Mouse (Mus musculus) T-cell, adult 2 months (primary cell): ENCODE measurements around the gene Mid1.
"Not testable (repeated sequence)": the region's sequence is repeated elsewhere in the genome, so short reads cannot be mapped to it uniquely, and the experiment has no call there.

Experiments used
- DNase-seq: peaks from one replicate; pipeline ENCODE4 v3.0.0; 2022; ENCODE audit warnings: low spot score

The Mid1 gene

GRCm38 (mm10) chrX:169971562-169971961 is 286.6 kb downstream of the Mid1 start:
- DNase-seq = not testable (repeated sequence)

DNA sequence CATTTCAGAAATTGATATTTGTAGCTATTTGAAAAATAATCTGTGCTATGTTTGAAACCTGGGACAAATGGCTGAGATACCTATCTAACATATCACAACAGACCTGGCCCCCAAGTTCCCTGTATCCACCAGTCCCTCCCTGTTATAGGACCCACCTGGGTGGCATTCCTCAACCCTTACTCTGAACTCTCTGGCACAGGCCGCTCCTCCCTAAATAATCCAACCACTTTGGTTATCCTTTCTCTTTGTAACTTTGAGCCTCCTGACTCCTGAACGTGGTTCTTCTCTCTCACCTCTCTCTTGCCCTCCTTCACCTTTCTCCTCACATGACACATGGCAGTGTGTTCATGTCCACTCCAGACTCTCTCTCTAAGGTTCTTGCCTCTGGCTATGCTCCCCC is 287.1 kb downstream of the Mid1 start:
- peak; percentile 0 for DNase-seq

GRCm38 (mm10) chrX:169972791-169973494 is 287.9 kb downstream of the Mid1 start:
- DNase-seq = peak; percentile 61

- DNase-seq = peak; percentile 10
Measured at GRCm38 (mm10) chrX:169973806-169974205, 288.8 kb downstream of the Mid1 start.

GRCm38 (mm10) chrX:169974456-169974855 is 289.5 kb downstream of the Mid1 start:
- peak; percentile 1 for DNase-seq

- DNase-seq = not testable (repeated sequence)
Measured at GRCm38 (mm10) chrX:169974974-169975373, 290.0 kb downstream of the Mid1 start.

DNA sequence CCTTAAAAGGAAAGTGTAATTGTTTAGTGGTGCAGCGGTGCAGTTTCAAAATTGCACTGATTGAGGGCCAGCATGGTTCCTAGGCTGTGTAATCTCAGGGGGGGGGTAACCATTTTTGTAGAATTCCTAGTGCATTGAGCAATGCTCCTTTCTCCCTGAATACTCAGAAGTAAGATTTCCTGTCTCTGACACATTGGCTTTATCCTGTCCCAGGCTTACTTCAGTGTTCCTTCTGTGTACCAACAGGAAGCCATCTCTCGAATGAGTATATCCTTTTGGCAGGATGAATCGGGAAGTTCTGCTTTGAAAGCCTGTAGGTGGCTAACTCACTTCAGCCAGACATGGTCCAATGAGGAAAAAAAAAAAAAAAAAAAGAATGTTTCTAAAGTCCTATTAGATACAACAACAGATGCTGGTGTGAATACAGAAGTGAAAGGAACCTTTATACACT is 290.7 kb downstream of the Mid1 start:
- DNase-seq = not testable (repeated sequence)

GRCm38 (mm10) chrX:169976340-169976739 is 291.3 kb downstream of the Mid1 start:
- DNase-seq = not testable (repeated sequence)

GRCm38 (mm10) chrX:169977856-169978435 is 292.9 kb downstream of the Mid1 start:
- DNase-seq = not testable (repeated sequence)

DNA sequence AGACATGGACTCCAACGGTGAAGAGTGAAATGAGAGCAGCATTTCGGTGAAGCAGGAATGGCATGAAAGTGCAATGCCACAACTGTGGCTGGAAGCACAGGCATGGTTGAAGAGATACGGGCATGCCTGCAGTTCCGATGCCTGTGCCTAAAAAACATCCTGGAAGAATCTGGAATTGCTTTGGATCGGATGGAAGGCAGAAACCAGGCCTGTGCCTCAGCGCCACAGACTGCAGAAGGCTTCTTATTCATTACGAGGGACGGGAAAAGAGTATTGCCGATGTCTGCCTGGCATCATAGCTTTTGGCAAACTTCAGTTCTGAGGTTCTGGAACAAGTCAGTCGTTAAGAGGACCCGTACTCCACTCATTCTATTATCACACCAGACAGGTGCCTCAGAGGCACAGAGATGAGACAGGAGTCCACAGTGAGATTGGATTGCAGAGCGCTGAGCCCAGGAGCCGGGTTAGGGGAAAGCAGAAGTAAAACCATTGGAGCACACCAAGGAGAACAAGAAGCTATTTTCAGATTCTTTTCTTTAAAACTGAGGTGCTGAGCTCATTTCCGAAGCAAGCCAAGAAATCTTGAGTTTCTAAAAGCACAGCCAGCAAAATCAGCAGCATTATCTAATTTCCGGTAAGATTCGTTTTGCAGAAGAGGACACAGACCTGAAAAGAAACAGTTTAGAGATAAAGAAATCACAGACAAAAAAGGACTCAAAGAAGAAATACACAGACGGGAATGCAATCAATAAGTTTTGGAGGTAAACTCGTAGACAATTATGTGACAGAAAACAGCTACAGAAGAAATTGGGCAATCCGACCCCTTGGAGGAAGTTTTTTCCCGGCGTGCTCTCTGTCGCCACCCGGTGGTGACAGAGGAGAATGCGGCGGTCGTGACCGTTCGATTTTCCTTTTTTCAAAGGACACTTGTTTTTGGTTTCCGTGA is 293.7 kb downstream of the Mid1 start:
- DNase-seq = peak; percentile 69

- DNase-seq = peak; percentile 0
Measured at GRCm38 (mm10) chrX:169979461-169980202, 294.6 kb downstream of the Mid1 start.

- peak; percentile 0 for DNase-seq
Measured at GRCm38 (mm10) chrX:169980203-169980556, 295.2 kb downstream of the Mid1 start.

- peak; percentile 0 for DNase-seq
Measured at GRCm38 (mm10) chrX:169980809-169981289, 295.9 kb downstream of the Mid1 start.

DNA sequence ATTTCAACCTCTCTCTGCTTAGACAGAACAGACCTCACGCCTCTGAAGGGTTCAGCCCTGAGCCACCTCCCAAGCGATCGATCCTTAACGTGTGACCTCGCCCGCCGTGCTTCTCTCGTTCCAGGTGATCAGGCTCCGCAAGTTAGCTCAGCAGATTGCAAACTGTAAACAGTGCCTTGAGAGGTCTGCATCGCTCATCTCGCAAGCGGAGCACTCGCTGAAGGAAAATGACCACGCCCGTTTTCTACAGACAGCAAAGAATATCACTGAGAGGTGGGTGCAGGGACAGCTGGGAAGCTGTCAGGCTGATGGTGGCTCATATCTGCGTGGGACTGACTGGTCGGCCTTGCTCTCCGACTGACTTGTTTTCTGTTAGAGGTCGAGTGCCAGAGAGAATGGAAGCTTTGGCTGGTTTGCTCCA is 296.8 kb downstream of the Mid1 start:
- DNase-seq = peak; percentile 15

- DNase-seq = peak; percentile 0
Measured at GRCm38 (mm10) chrX:169982606-169983400, 297.8 kb downstream of the Mid1 start.

GRCm38 (mm10) chrX:169983401-169984165 is 298.6 kb downstream of the Mid1 start:
- peak; percentile 1 for DNase-seq

GRCm38 (mm10) chrX:169984331-169984730 is 299.3 kb downstream of the Mid1 start:
- DNase-seq = peak; percentile 0

DNA sequence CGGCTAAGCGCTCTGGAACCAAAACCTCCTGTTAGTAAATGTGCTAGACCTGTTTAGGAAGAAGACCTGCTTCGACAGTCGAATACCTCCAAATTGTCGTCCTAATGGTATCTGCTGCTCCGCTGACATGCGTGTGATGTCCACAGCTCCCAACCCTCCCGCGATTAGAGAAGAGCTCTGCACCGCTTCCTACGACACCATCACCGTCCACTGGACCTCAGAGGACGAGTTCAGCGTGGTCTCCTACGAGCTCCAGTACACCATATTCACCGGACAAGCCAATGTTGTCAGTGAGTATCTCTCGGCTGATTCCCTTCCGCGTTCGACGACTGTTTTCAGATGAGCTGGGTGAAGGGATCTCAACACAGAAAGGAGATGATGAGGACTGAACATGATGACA is 299.9 kb downstream of the Mid1 start:
- peak; percentile 4 for DNase-seq

DNA sequence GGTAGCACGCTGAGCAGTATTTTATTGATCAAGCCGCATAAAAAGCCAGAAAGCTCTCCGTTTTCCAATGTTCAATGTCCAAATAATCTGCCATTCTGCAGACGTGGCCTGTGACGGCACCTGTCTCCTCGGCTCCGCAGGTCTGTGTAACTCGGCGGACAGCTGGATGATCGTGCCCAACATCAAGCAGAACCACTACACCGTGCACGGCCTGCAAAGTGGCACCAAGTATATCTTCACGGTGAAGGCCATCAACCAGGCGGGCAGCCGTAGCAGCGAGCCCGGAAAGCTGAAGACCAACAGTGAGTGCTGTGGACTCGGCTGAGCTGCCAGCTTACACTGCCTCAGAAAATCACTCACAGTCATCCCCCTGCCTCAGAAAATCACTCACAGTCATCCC is 300.8 kb downstream of the Mid1 start:
- peak; percentile 29 for DNase-seq
